Mouse (Mus musculus) embryonic fibroblast, embryonic 13.5 days (primary cell): ENCODE results near the gene Agpat2.

Experiments used
- CTCF ChIP-seq: IDR thresholded peaks from 2 replicates; pipeline ENCODE4 v1.5.1; 2011; ENCODE audit warnings: mild to moderate bottlenecking, control low read depth, low read length, moderate library complexity, borderline replicate concordance; ENCODE audit not compliant: insufficient read depth
- POLR2A ChIP-seq: IDR thresholded peaks from 2 replicates; pipeline ENCODE4 v1.6.1; 2011; ENCODE audit warnings: low read depth, mild to moderate bottlenecking, control low read depth, low read length, moderate library complexity

- TF ChIP-seq POLR2A (no peak), CTCF (no peak)
These were observed 22.0 kb downstream of the Agpat2 start for GRCm38 (mm10) chr2:26582203-26582602.
